Mouse (Mus musculus) urinary bladder, postnatal 14 days (tissue): ENCODE data around the gene Scgb1b11.
"Not testable (repeated sequence)": the region's sequence is repeated elsewhere in the genome, so short reads cannot be mapped to it uniquely, and the experiment has no call there.

ENCODE experiments used
- DNase-seq: peaks from one replicate; pipeline ENCODE4 v3.0.0; 2021; ENCODE audit warnings: low spot score

The Scgb1b11 gene

GRCm38 (mm10) chr7:32222540-32222939 lies at the start of gene Scgb1b11:
TSS of gene Scgb1b11 (plus strand) at chr7:32222840.
- not testable (repeated sequence) for DNase-seq

GRCm38 (mm10) chr7:32211045-32211444 lies 11.6 kb upstream of the Scgb1b11 start, which contains the start of gene Scgb2b11:
TSS of gene Scgb2b11 (minus strand) at chr7:32211145.
- DNase-seq = not testable (repeated sequence)
